In the genomic region with DNA sequence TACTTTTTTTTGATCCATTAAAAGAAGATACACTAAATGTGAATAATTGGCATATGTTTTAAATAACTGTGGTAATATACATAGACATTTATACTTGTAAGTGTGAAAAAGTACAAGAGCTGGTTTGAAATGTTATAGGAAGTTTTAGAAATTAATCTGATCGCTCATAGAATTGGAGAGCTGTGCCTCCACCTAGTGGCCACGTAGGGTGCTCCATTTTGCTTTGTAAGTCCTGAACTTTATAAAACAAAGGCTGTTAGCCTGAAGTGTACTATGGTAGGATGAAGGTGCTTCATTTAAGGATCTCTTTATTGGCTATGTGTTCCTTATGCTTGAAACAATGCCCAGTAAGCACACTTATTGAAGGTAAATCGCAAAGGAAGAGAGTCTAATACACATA, we compare ENCODE assay signal across 9 mouse cellular contexts.
DNase-seq lines count a peak whose midpoint lies in the region; ATAC-seq and TF ChIP-seq lines count a peak whose summit lies in the region.
"Had no signal": no experiment of that assay in that cellular context is flagged by ENCODE, and none has a peak within 500 bp of the region (broad histone marks: within the 10 kb centered on the region; RNA-seq: fewer than 3 reads in every experiment).

No protein-coding gene starts in this region.

- WGBS in midbrain, embryonic 16.5 days = 30% methylated on average over 3 of the region's 3 CpGs
- WGBS in midbrain, embryonic 11.5 days = 27% methylated on average over 3 of the region's 3 CpGs

- no peak overlapping the region for H3K27ac ChIP-seq in midbrain, embryonic 16.5 days (ENCODE audit: low read length)
- H3K27ac ChIP-seq in midbrain, embryonic 11.5 days (ENCODE audit: low read depth, low read length) = no peak overlapping the region
- no peak overlapping the region for H3K27ac ChIP-seq in layer of hippocampus, adult 2 months

- 0 out of 2 replicates have a peak, but pooled peaks cover 4% of the 10 kb centered on the region for H3K36me3 ChIP-seq in midbrain, embryonic 16.5 days (ENCODE audit: control insufficient read depth, insufficient read depth, low read length)
- H3K36me3 ChIP-seq in midbrain, embryonic 11.5 days (ENCODE audit: control insufficient read depth, insufficient read depth, low read length) = no peaks in the 10 kb centered on the region

- H3K9me3 ChIP-seq in midbrain, embryonic 16.5 days (replicated peaks; ENCODE audit: control insufficient read depth, low read length, poor library complexity, severe bottlenecking) = no peaks in the 10 kb centered on the region
- no peaks in the 10 kb centered on the region for H3K9me3 ChIP-seq in midbrain, embryonic 11.5 days (ENCODE audit: control insufficient read depth, low read length)

- no peaks in the 10 kb centered on the region; the same call in none of the 2 replicates for H3K4me1 ChIP-seq in midbrain, embryonic 16.5 days (ENCODE audit: control insufficient read depth, insufficient read depth, low read length)
- no peaks in the 10 kb centered on the region for H3K4me1 ChIP-seq in midbrain, embryonic 11.5 days (ENCODE audit: control insufficient read depth, insufficient read depth, low read length)

- TF ChIP-seq CTCF in layer of hippocampus, adult 2 months (conservative IDR thresholded peaks at IDR 0.05) = peak; percentile 95

- no peak for DNase-seq in midbrain, embryonic 11.5 days (ENCODE audit: low spot score, missing footprints)
- peak; percentile 85 for DNase-seq in NIH3T3 (ENCODE audit: low read depth)
- peak; percentile 60 to 68 for DNase-seq in cerebellum, adult 18-20 months
- DNase-seq in frontal cortex, postnatal 25 days (ENCODE audit: low spot score in 2 of 2) = peak; percentile 42 to 61
- peak; percentile 65 to 66 for DNase-seq in layer of hippocampus, adult 2 months (ENCODE audit: low spot score in 2 of 2)
- DNase-seq in thymus, postnatal 25 days = peak; percentile 71

- no peaks in the 10 kb centered on the region for H3K27me3 ChIP-seq in midbrain, embryonic 16.5 days (ENCODE audit: control insufficient read depth, insufficient read depth, low read depth, low read length)
- no peaks in the 10 kb centered on the region for H3K27me3 ChIP-seq in midbrain, embryonic 11.5 days (ENCODE audit: control insufficient read depth, insufficient read depth, low read length)

- H3K4me2 ChIP-seq in midbrain, embryonic 16.5 days (ENCODE audit: low read length) = no peak overlapping the region
- no peak overlapping the region for H3K4me2 ChIP-seq in midbrain, embryonic 11.5 days

- no peak overlapping the region for H3K9ac ChIP-seq in midbrain, embryonic 16.5 days (ENCODE audit: low read depth, low read length)
- no peak overlapping the region for H3K9ac ChIP-seq in midbrain, embryonic 11.5 days (ENCODE audit: low read length)

- H3K4me3 ChIP-seq in midbrain, embryonic 16.5 days (ENCODE audit: low read depth, low read length) = no peak overlapping the region
- no peak overlapping the region for H3K4me3 ChIP-seq in midbrain, embryonic 11.5 days (ENCODE audit: low read depth, low read length)
- no peak overlapping the region for H3K4me3 ChIP-seq in layer of hippocampus, adult 2 months
- H3K4me3 ChIP-seq: myocyte had no signal

- 0 out of 2 replicates have a peak, but pooled peaks have one; percentile 64 for ATAC-seq in midbrain, embryonic 16.5 days
- ATAC-seq in midbrain, embryonic 11.5 days (ENCODE audit: low FRiP score) = no peak
- peak; percentile 80 for ATAC-seq in megakaryocyte-erythroid progenitor cell, adult 5-6 weeks (replicated peaks; ENCODE audit: low FRiP score, low TSS enrichment, poor library complexity, severe bottlenecking)
